Mouse (Mus musculus) MEL (cell line): ENCODE results near the gene Lrrc25. TPM values are rescaled to one million over a fixed set of nuclear protein-coding genes. Genes with fewer than 3 reads are reported as not detected.

Experiments used
- DNase-seq: peaks from one replicate; pipeline ENCODE4 v3.0.0; 2011; ENCODE audit warnings: low read depth, low spot score
- H3K27ac ChIP-seq: 2 replicates; pipeline ENCODE4 v1.5.1; 2012; ENCODE audit warnings: low read depth, mild to moderate bottlenecking, control low read depth, low read length, moderate library complexity; ENCODE audit not compliant: control insufficient read depth
- H3K27me3 ChIP-seq, 2 experiments: fragments of 150-350 bp in 1 of 2; sonication (generic) in 1 of 2; 2 replicates each; pipeline ENCODE4 v1.6.1; 2012; ENCODE audit warnings: low read length in 2 of 2, mild to moderate bottlenecking in 2 of 2, improper control_type of control experiment in 1 of 2, moderate library complexity in 1 of 2; ENCODE audit not compliant: insufficient read depth in 2 of 2, control insufficient read depth in 1 of 2
- H3K36me3 ChIP-seq, 2 experiments: 2 replicates each; pipeline ENCODE4 v1.6.1; 2012 to 2014; ENCODE audit warnings: low read length in 2 of 2, improper control_type of control experiment in 1 of 2, inconsistent platforms in 1 of 2, mild to moderate bottlenecking in 1 of 2; ENCODE audit not compliant: insufficient read depth in 2 of 2, control insufficient read depth in 1 of 2
- H3K4me1 ChIP-seq, 2 experiments: fragments of 150-350 bp in 1 of 2; sonication (generic) in 1 of 2; 2 replicates each; pipeline ENCODE4 v1.6.1; 2012; ENCODE audit warnings: low read length in 2 of 2, improper control_type of control experiment in 1 of 2, mild to moderate bottlenecking in 1 of 2; ENCODE audit not compliant: insufficient read depth in 2 of 2, control insufficient read depth in 1 of 2
- H3K4me3 ChIP-seq, 2 experiments: fragments of 150-350 bp in 1 of 2; sonication (generic) in 1 of 2; 2 replicates each; pipeline ENCODE4 v1.5.1; 2012; ENCODE audit warnings: low read depth in 2 of 2, low read length in 2 of 2, mild to moderate bottlenecking in 2 of 2, moderate library complexity in 2 of 2, control low read depth in 1 of 2, improper control_type of control experiment in 1 of 2; ENCODE audit not compliant: control insufficient read depth in 1 of 2, insufficient read depth in 1 of 2
- H3K79me2 ChIP-seq: 2 replicates; pipeline ENCODE4 v1.6.1; 2012; ENCODE audit warnings: mild to moderate bottlenecking, low read length, moderate library complexity; ENCODE audit not compliant: control insufficient read depth, poor library complexity, insufficient read depth
- H3K9ac ChIP-seq: 2 replicates; pipeline ENCODE4 v1.6.1; 2012; ENCODE audit warnings: low read depth, mild to moderate bottlenecking, control low read depth, low read length, moderate library complexity; ENCODE audit not compliant: control insufficient read depth, poor library complexity, severe bottlenecking
- H3K9me3 ChIP-seq: fragments of 150-350 bp; sonication (generic); replicated peaks from 2 replicates; pipeline ENCODE4 v1.6.1; 2012; ENCODE audit warnings: mild to moderate bottlenecking, low read length, improper control_type of control experiment, moderate library complexity; ENCODE audit not compliant: insufficient read depth
- BHLHE40 ChIP-seq: IDR thresholded peaks from 2 replicates; pipeline ENCODE4 v1.6.1; 2012; ENCODE audit warnings: low read depth, mild to moderate bottlenecking, inconsistent platforms, low read length, improper control_type of control experiment, borderline replicate concordance
- CHD1 ChIP-seq: IDR thresholded peaks from 2 replicates; pipeline ENCODE4 v1.6.1; 2012; ENCODE audit warnings: low read depth, mild to moderate bottlenecking, inconsistent platforms, low read length, improper control_type of control experiment
- E2F4 ChIP-seq: IDR thresholded peaks from 2 replicates; pipeline ENCODE4 v1.6.1; 2011; ENCODE audit warnings: low read depth, low read length, improper control_type of control experiment, borderline replicate concordance
- ELF1 ChIP-seq: IDR thresholded peaks from 2 replicates; pipeline ENCODE4 v1.6.1; 2014; ENCODE audit warnings: low read depth, mild to moderate bottlenecking, inconsistent platforms, low read length, improper control_type of control experiment, moderate library complexity
- EP300 ChIP-seq, 2 experiments: IDR thresholded peaks; 2 replicates each; pipeline ENCODE4 v1.6.1; 2011; ENCODE audit warnings: improper control_type of control experiment in 2 of 2, low read length in 2 of 2, low read depth in 1 of 2, mild to moderate bottlenecking in 1 of 2
- ETS1 ChIP-seq: IDR thresholded peaks from 2 replicates; pipeline ENCODE4 v1.6.1; 2012; ENCODE audit warnings: low read depth, mild to moderate bottlenecking, inconsistent platforms, low read length, improper control_type of control experiment, moderate library complexity
- GATA1 ChIP-seq: IDR thresholded peaks from 2 replicates; pipeline ENCODE4 v1.6.1; 2011; ENCODE audit warnings: low read depth, low read length, improper control_type of control experiment
- HCFC1 ChIP-seq: IDR thresholded peaks from 2 replicates; pipeline ENCODE4 v1.6.1; 2012; ENCODE audit warnings: low read depth, mild to moderate bottlenecking, inconsistent platforms, low read length, improper control_type of control experiment, moderate library complexity
- KAT2A ChIP-seq: conservative IDR thresholded peaks from 2 replicates; pipeline ENCODE4 v1.6.1; 2012; ENCODE audit warnings: low read depth, low read length, improper control_type of control experiment, inconsistent platforms
- MAFK ChIP-seq: IDR thresholded peaks from 2 replicates; pipeline ENCODE4 v1.6.1; 2011; ENCODE audit warnings: low read depth, mild to moderate bottlenecking, low read length, improper control_type of control experiment, borderline replicate concordance
- MAX ChIP-seq: IDR thresholded peaks from 2 replicates; pipeline ENCODE4 v1.6.1; 2011; ENCODE audit warnings: low read length, improper control_type of control experiment
- MEF2A ChIP-seq: IDR thresholded peaks from 2 replicates; pipeline ENCODE4 v1.6.1; 2014; ENCODE audit warnings: low read depth, mild to moderate bottlenecking, inconsistent platforms, low read length, improper control_type of control experiment; ENCODE audit not compliant: poor library complexity, insufficient replicate concordance, severe bottlenecking; ENCODE audit errors: extremely low read depth
- MXI1 ChIP-seq: IDR thresholded peaks from 2 replicates; pipeline ENCODE4 v1.6.1; 2011; ENCODE audit warnings: mild to moderate bottlenecking, low read depth, low read length, improper control_type of control experiment
- MYC ChIP-seq: IDR thresholded peaks from 2 replicates; pipeline ENCODE4 v1.6.1; 2011; ENCODE audit warnings: low read depth, mild to moderate bottlenecking, low read length, improper control_type of control experiment, moderate library complexity
- NELFE ChIP-seq: IDR thresholded peaks from 2 replicates; pipeline ENCODE4 v1.6.1; 2011; ENCODE audit warnings: low read depth, low read length, improper control_type of control experiment
- NRF1 ChIP-seq: IDR thresholded peaks from 2 replicates; pipeline ENCODE4 v1.6.1; 2014; ENCODE audit warnings: low read depth, mild to moderate bottlenecking, inconsistent platforms, low read length, improper control_type of control experiment, moderate library complexity; ENCODE audit not compliant: poor library complexity, insufficient read depth, severe bottlenecking
- POLR2A ChIP-seq, 2 experiments: IDR thresholded peaks; 2 replicates each; pipeline ENCODE4 v1.6.1; 2011 to 2012; ENCODE audit warnings: low read length in 2 of 2, mild to moderate bottlenecking in 2 of 2, control low read depth in 1 of 2, improper control_type of control experiment in 1 of 2, low read depth in 1 of 2, moderate library complexity in 1 of 2; ENCODE audit not compliant: control insufficient read depth in 1 of 2, insufficient read depth in 1 of 2, poor library complexity in 1 of 2
- POLR2AphosphoS2 ChIP-seq: IDR thresholded peaks from 2 replicates; pipeline ENCODE4 v1.6.1; 2011; ENCODE audit warnings: low read length, improper control_type of control experiment
- POLR2AphosphoS5 ChIP-seq: IDR thresholded peaks from 2 replicates; pipeline ENCODE4 v1.6.1; 2012; ENCODE audit warnings: low read depth, borderline replicate concordance, mild to moderate bottlenecking, inconsistent platforms, low read length, moderate library complexity, mixed read lengths
- RAD21 ChIP-seq: IDR thresholded peaks from 2 replicates; pipeline ENCODE4 v1.6.1; 2011; ENCODE audit warnings: mild to moderate bottlenecking, low read depth, low read length, improper control_type of control experiment
- RCOR1 ChIP-seq: IDR thresholded peaks from 2 replicates; pipeline ENCODE4 v1.6.1; 2012; ENCODE audit warnings: low read depth, mild to moderate bottlenecking, inconsistent platforms, low read length, improper control_type of control experiment
- SIN3A ChIP-seq: IDR thresholded peaks from 2 replicates; pipeline ENCODE4 v1.6.1; 2012; ENCODE audit warnings: low read length, improper control_type of control experiment, inconsistent platforms
- SMC3 ChIP-seq: IDR thresholded peaks from 2 replicates; pipeline ENCODE4 v1.6.1; 2011; ENCODE audit warnings: low read depth, low read length, improper control_type of control experiment
- TAL1 ChIP-seq: IDR thresholded peaks from 2 replicates; pipeline ENCODE4 v1.6.1; 2012; ENCODE audit warnings: mild to moderate bottlenecking, inconsistent platforms, low read length, moderate library complexity, mixed read lengths
- TBP ChIP-seq: IDR thresholded peaks from 2 replicates; pipeline ENCODE4 v1.8.0; 2011; ENCODE audit warnings: low read depth, low read length, improper control_type of control experiment
- TCF12 ChIP-seq: IDR thresholded peaks from 2 replicates; pipeline ENCODE4 v1.6.1; 2014; ENCODE audit warnings: low read depth, mild to moderate bottlenecking, inconsistent platforms, low read length, improper control_type of control experiment, moderate library complexity
- USF2 ChIP-seq, 2 experiments: IDR thresholded peaks; 2 replicates each; pipeline ENCODE4 v1.6.1; 2011 to 2012; ENCODE audit warnings: improper control_type of control experiment in 2 of 2, low read length in 2 of 2, borderline replicate concordance in 1 of 2, inconsistent platforms in 1 of 2, low read depth in 1 of 2, mild to moderate bottlenecking in 1 of 2; ENCODE audit not compliant: insufficient read depth in 1 of 2
- ZMIZ1 ChIP-seq: IDR thresholded peaks from 2 replicates; pipeline ENCODE4 v1.6.1; 2012; ENCODE audit warnings: low read depth, mild to moderate bottlenecking, inconsistent platforms, low read length, improper control_type of control experiment, moderate library complexity
- ZNF384 ChIP-seq: IDR thresholded peaks from 2 replicates; pipeline ENCODE4 v1.6.1; 2012; ENCODE audit warnings: low read depth, mild to moderate bottlenecking, inconsistent platforms, low read length, improper control_type of control experiment
- polyA plus RNA-seq, 2 experiments: library from polyadenylated mRNA; stranded (reverse) in 1 of 2; unstranded in 1 of 2; fragments of >175 nt in 1 of 2; fragments of >200 nt in 1 of 2; gene quantifications; 2 replicates each; pipeline versions ENCODE4 v1.2.1 to v1.2.4; 2012; ENCODE audit warnings: low replicate concordance in 2 of 2, low read depth in 1 of 2; ENCODE audit not compliant: insufficient read length in 2 of 2, insufficient read depth in 1 of 2, missing spikeins in 1 of 2
- total RNA-seq: library from RNA; depleted of rRNA; stranded (reverse); fragments of 300-350 nt; gene quantifications from 2 replicates; pipeline ENCODE4 v1.2.3, GENCODE M21; 2012

The Lrrc25 gene
- total and polyA plus RNA-seq, 3 experiments = 0.39 to 1.1 TPM; not detected in 1

GRCm38 (mm10) chr8:70593961-70594609 lies 21.9 kb upstream of the Lrrc25 start, which contains the start of gene Isyna1:
Isyna1 (plus strand) TSS chr8:70594373.
- no peaks in the 10 kb centered on the region for H3K27me3 ChIP-seq
- peak within 1 kb of the TSS; percentile 67 for H3K27ac ChIP-seq
- peak within 1 kb of the TSS; percentile 79 to 95 for H3K4me3 ChIP-seq
- peak within 1 kb of the TSS; percentile 92 for H3K9ac ChIP-seq
- H3K36me3 ChIP-seq = no peaks in the 10 kb centered on the region
- peaks cover 3 to 11% of the 10 kb centered on the region in 2 experiments; a peak in 3 of 4 replicates for H3K4me1 ChIP-seq
- peak; percentile 73 for TF ChIP-seq ETS1
- peak; percentile 85 for TF ChIP-seq NELFE
- no peak for TF ChIP-seq EP300 (IDR thresholded peaks at IDR 0.05; ENCODE audit: low read depth in 1 of 2, low read length in 2 of 2)
- peak; percentile 86 for TF ChIP-seq MXI1
- peak; percentile 89 for TF ChIP-seq NRF1
- TF ChIP-seq BHLHE40 = no peak
- 0 out of 2 replicates have a peak, but pooled peaks have one; percentile 18 for TF ChIP-seq MYC
- TF ChIP-seq MAFK = no peak
- peak; percentile 65; the same call in 1 of the 2 replicates for TF ChIP-seq SIN3A
- TF ChIP-seq HCFC1 = peak; percentile 78
- no peak for TF ChIP-seq TAL1
- TF ChIP-seq POLR2AphosphoS2 = 0 out of 2 replicates have a peak, but pooled peaks have one; percentile 55
- TF ChIP-seq MAX = peak; percentile 72
- no peak for TF ChIP-seq SMC3
- no peak for TF ChIP-seq ZNF384
- peak; percentile 70 to 93; a peak in 3 of 4 replicates for TF ChIP-seq POLR2A (IDR thresholded peaks at IDR 0.05; ENCODE audit: control insufficient read depth in 1 of 2, insufficient read depth in 1 of 2, low read depth in 1 of 2, low read length in 2 of 2, poor library complexity in 1 of 2)
- peak; percentile 80 for TF ChIP-seq TBP
- no peak for TF ChIP-seq RAD21
- TF ChIP-seq KAT2A = no peak; the same call in 1 of the 2 replicates
- 0 out of 2 replicates have a peak, but pooled peaks have one; percentile 11 for TF ChIP-seq TCF12
- TF ChIP-seq CHD1 = no peak
- peak; percentile 56 for TF ChIP-seq GATA1
- TF ChIP-seq USF2 (IDR thresholded peaks at IDR 0.05; ENCODE audit: borderline replicate concordance in 1 of 2, insufficient read depth in 1 of 2, low read depth in 1 of 2, low read length in 2 of 2) = no peak
- no peak for TF ChIP-seq RCOR1
- TF ChIP-seq ZMIZ1 = no peak
- peak; percentile 89 for TF ChIP-seq ELF1
- no peak for TF ChIP-seq MEF2A
- no peak for TF ChIP-seq E2F4
- no peak for TF ChIP-seq POLR2AphosphoS5
- peak; percentile 99 for DNase-seq
- H3K79me2 ChIP-seq = peaks cover 7% of the 10 kb centered on the region
- H3K9me3 ChIP-seq = no peaks in the 10 kb centered on the region
